Mouse (Mus musculus) embryo, embryonic 10.5 days (tissue): Measurements from ENCODE around the gene Ryr2.
"Not testable (repeated sequence)": the region's sequence is repeated elsewhere in the genome, so short reads cannot be mapped to it uniquely, and the experiment has no call there.

ENCODE experiments used
- DNase-seq: peaks from one replicate; pipeline ENCODE4 v3.0.0-alpha.2; 2015; ENCODE audit warnings: low spot score

Ryr2 gene

GRCm38 (mm10) chr13:11772173-11772572 lies 334.6 kb downstream of the Ryr2 start:
- DNase-seq = no peak

- no peak for DNase-seq
Measured at GRCm38 (mm10) chr13:11766899-11767298, 339.8 kb downstream of the Ryr2 start.

GRCm38 (mm10) chr13:11763925-11764324 lies 342.8 kb downstream of the Ryr2 start:
- DNase-seq = no peak

DNA sequence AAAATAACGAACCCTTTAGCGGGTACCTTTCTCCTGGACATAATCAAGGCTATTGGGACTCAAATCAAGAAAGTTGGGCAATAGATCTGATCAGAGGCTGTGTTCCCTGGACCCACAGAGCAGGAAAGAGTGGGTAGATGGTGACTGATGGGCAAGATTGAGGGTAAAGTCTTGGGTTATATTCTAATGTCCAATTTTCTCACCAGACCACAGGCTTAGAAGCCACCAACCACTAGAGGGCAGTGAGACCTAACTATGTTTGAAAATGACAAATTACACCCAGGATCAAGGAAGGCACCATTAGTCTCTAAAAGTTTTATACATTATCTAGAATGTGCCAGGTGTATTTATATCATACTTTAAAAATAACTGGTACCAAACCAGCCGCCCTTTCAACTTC lies 343.6 kb downstream of the Ryr2 start:
- DNase-seq = peak; percentile 66

DNA sequence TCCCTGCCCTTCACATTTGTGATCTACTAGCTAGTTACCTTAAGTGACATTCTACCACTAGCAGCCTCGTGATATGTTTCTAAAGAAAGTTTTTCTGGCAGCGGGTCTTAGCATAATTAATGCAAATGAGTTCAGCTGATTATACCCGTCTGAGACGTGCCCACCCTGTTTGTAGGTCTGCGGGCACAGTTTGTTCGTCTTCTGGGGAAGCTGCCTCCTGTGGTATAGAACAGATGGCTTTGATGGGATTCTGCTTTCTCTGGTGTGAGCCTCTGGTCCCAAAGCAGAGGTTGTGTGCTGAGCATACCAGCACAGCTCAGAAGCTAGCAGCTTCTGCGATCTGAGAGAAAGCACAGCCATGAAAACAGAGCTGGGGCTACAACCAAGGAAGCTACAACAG lies 348.9 kb downstream of the Ryr2 start:
- no peak for DNase-seq

DNA sequence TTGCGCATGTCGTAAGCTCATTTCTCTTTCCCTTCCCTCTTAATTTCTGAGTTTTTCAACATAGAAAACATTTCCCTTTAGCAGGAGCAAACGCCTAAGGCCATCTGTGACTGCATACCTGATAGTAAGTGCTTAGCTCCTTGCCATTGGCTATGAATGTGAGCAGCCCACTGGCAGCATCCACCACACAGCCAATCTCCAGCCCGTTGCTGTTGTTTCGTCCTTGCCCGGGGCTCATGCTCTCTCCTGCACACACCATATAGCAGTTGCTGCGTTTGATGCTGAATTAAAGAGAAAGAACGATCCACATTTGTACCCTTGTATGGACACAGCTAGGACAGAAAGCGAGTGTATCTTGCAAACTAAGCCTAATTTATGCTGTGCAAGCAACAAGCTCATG lies 361.3 kb downstream of the Ryr2 start:
- DNase-seq = no peak

GRCm38 (mm10) chr13:11738211-11738610 lies 368.5 kb downstream of the Ryr2 start:
- no peak for DNase-seq

GRCm38 (mm10) chr13:11716216-11716615 lies 390.5 kb downstream of the Ryr2 start:
- no peak for DNase-seq

DNA sequence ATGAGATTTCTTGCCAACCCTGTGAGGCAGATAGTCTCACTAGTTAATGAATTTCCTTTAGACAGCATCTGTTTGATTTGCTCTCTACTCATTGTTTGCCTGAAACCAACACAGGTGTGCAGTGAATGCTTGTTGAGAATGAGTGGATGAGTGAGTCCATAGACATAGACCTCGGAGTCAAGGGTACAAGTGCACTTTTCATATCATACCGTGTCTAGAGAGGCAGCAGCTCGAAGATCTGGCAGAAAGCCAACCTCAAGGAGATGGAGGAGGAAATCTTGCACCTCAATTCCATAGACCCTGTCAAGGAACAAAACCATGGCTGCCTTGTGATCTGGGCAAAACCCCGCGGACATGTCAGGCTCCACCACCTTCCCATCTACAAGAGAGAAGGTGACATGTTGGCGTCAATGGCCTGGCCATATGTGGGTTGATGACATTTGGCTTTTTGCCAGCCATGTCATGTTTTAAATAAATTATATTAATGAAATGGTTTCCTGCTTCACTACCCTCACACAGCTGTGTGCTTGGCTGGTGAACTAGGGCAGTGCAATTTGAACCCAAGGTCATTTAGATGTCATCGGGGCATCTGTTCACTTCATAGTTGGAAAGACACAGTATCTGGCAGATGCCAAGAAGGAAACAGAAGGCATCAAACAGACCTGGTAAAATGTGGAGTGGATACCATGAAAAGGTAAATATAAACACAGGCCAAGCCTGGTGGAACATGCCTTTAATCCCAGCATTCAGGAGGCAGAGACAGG lies 396.9 kb downstream of the Ryr2 start:
- no peak for DNase-seq

- DNase-seq = no peak
Measured at GRCm38 (mm10) chr13:11701721-11702120, 405.0 kb downstream of the Ryr2 start.

DNA sequence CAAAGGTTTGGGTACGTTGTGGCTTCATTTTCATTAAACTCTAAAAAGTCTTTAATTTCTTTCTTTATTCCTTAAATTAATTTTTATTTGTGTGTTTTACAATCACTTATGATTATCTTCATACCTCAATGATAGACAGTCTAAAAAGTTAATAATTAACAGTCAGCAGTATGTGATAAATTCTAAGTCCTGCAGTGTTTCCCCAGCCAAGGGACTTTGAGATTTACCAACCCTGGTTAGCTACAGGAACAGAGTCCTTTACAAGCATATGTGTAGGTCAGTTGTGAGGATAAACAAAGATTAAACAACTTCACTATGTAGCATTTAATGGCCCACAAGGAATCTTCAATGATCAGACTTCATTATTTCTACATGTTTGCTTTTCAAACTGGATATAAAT lies 410.2 kb downstream of the Ryr2 start:
- no peak for DNase-seq

DNA sequence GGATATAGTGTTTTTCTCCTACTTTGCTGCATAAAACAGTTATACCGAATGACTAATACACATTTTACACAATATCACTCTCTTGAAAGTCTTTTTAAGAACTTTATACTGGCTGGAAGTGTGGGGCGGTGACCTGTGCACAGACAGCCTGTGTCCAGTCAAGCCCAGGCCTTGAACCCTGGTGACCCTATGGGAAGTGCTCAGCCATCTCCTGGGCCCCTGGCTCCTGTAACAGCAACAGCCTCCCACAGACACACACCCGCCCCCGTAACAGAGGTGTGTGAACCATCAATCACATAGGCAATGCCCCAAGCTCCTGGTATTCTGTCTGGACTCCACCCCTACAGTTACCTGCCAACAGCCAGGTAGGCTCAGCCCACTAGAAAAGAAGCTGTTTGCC lies 424.9 kb downstream of the Ryr2 start:
- no peak for DNase-seq

DNA sequence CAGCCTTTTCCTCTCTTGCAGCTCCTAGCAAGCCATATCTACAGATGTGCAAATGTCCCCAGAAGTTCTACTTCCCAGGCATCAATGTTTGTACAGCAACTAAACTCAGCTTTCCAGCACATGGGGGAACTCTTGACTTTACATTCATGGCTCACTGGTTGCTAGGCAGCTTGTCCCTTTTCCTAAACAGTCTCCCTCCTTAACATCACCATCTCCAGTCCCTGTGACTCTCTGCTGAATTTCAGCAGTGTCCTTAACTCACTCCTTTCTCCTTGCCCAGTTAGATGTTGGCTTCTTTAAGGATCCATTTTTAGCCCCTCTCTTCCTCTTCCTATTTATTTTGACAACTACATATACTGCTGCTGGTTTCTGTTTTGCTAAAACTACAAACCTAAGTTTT lies 443.9 kb downstream of the Ryr2 start:
- no peak for DNase-seq

DNA sequence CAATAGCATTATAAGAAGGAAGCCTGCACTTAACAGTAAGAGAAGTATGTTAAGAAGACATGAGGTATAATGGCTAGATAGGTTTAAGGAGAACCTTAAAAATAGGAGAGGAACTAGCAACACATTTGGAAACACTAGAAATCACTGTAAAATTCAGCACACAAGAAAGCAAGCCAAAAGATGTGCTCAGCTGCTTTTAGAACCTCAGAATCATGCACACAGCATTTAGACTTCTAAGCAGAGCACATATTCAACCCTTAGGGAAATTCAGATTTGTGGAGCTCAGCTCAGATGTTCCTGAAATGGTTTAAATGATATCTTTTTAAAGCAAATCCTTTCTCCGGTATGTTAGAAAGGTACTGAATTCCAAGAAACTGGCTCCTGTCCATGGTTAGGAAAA lies 461.9 kb downstream of the Ryr2 start:
- no peak for DNase-seq

DNA sequence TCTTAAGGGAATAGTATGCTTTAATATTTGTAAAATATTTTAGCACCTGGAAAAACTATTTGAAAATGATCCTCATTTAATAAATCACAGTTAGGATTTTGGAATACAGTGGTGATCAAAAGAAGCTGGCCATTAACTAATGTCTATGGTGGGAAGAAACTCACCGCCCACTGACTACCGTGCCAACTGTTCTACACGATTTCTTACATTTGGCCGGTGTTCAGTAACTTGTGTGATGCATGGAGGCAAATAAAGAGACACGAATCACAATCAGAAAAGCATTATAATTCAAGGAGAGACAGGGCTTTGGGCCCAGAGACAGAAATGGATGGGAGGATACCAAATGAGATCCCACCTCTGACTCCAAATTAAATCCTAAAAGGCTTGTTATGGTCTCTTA lies 470.4 kb downstream of the Ryr2 start:
- no peak for DNase-seq

- DNase-seq = no peak
Measured at GRCm38 (mm10) chr13:11624513-11624912, 482.2 kb downstream of the Ryr2 start.

DNA sequence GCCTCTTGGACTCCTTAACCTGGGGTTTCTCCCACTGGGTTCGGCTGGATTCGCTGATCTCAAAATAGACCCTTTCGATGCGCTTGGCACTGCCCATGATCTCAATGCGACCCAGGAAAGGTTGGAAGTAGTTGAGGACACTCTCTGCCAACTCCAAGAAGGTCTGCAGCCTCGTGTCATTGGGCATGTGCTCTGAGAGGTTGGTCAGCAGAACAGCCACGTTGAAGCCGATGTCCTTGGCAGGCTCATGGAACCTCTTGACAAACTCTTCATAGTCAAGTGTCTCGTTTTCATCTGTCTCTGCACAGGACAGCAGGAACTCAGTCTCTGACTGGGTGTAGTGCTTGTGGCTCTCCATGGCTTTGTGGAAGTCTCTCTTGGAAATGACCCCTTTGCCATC lies 511.3 kb downstream of the Ryr2 start:
- no peak for DNase-seq

- no peak for DNase-seq
Measured at GRCm38 (mm10) chr13:11585283-11585682, 521.5 kb downstream of the Ryr2 start.

DNA sequence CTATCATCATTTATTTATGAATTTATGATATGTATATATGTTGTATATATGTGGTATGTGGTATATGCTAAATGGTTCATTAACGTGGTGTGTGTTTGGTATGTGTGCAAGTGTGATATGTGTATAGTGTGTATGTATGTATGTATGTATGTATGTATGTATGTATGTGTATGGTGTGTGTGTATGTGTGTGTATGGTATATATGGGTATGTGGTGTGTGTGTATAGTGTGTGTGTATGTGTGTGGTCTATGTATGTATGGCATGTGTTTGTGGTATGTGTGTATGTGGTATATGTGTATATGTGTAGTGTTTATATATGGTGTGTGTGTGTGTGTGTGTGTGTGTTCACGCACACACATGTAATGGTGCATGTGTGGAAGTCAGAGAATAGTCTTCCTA lies 534.2 kb downstream of the Ryr2 start:
- DNase-seq = no peak

DNA sequence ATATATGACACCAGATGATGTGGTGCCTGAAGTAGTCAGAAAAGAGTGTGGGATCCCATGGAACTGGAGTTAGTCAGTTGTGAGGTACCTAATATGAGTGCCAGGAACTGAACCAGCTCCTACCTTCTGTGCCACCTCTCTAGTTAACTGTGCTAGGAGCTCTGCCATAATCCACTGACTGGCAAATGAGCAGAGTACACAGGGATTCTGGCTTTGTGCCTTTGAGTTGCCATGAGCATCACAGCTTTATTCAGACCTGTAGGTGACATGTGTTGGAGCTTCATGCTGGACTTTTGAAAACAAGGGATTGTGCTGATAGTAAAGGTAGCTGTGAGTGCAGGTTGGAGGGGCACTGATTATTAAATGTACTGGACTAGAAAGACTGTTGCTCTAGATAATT lies 539.4 kb downstream of the Ryr2 start:
- DNase-seq = no peak

- no peak for DNase-seq
Measured at GRCm38 (mm10) chr13:11566486-11566885, 540.3 kb downstream of the Ryr2 start.

DNA sequence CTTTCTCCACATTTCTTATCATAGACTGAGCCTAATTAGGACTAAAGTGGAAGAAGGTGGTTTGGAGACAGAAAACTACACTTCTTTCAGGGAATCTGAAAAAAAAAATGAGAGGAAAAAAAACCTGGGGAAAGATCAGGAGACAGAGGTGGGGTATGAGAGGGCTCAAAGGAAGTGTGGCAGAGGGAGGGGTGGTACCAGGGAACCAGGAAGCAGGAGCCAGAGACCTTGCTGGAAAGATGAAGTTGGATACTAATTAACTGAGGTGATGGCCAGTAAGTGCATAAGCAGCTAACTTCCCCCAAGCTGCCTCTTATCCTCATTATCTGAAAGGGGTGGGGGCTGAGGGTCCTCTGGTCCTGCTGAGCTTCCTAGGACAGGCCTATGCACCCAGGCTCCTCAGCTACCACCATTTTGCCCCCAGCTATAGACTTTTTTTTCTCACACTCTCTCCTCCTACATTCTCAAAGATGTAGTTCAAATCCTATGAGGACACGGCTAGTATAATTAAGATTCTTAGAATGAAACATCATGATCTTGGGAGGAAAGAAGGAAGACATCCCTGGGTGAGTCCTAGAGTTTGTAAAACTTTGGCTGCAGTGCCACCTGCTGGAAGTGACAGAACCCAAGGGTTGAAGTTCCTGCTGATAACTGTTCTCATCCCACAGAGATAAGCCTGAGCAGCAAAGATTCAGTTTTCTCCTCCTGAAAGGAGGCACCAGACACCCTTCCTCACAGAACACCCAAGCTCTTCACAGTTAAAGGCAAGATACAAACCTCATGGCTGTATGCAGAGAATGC lies 543.3 kb downstream of the Ryr2 start:
- peak; percentile 77 for DNase-seq

DNA sequence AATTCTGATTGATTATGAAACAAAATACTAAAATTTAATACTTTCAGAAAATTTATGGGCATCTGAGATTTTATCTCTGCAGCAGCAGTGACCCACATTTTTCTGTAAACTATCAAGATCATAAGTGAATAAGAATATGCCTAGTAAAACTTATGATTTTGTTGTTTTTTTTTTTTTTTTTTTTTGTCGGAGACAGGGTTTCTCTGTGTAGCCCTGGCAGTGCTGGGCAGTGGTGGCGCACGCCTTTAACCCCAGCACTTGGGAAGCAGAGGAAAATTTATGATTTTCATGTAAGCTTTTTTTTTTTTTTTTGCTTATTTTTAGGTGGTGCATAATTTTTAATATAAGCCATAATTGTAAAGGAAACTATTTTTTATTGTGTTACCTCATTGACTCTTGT lies 557.1 kb downstream of the Ryr2 start:
- no peak for DNase-seq

GRCm38 (mm10) chr13:11549136-11549535 lies 557.6 kb downstream of the Ryr2 start:
- not testable (repeated sequence) for DNase-seq
